In the genomic region with DNA sequence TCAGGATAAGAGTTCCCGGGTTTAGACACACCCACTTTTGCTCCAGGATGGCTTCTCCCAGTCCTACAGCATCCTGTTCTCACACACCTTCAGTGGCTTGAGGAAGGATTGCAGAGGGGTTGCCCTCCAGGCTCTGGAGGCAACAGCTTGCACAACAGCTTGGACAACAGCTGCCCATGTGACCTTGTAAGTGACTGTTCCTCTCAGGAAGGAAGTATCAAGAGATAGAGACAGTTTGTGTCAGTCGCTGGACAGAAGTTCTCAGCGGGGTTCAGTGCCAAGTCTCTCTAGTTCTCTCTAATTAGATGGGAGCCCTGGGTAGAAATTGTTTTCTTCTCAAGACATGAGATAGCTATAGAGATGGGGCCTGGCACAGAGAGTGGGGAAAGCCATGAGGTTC, we compare ENCODE assay signal across 30 mouse cellular contexts.
DNase-seq lines count a peak whose midpoint lies in the region; ATAC-seq and TF ChIP-seq lines count a peak whose summit lies in the region.
"Had no signal": no experiment of that assay in that cellular context is flagged by ENCODE, and none has a peak within 500 bp of the region (broad histone marks: within the 10 kb centered on the region; RNA-seq: fewer than 3 reads in every experiment).

No protein-coding gene starts in this region.

- no peaks in the 10 kb centered on the region for H3K9me3 ChIP-seq in hindbrain, embryonic 16.5 days (ENCODE audit: control insufficient read depth, low read length)
- H3K9me3 ChIP-seq: heart, embryonic 12.5 days; kidney, embryonic 15.5 days; liver, embryonic 12.5 days had no signal

- no peak overlapping the region for H3K4me2 ChIP-seq in hindbrain, embryonic 16.5 days (ENCODE audit: low read length)
- H3K4me2 ChIP-seq: heart, embryonic 12.5 days; hindbrain, embryonic 14.5 days; kidney, embryonic 15.5 days; liver, embryonic 12.5 days; midbrain, embryonic 11.5 days had no signal

- H3K9ac ChIP-seq in hindbrain, embryonic 16.5 days (ENCODE audit: low read depth, low read length) = no peak overlapping the region
- H3K9ac ChIP-seq: heart, embryonic 12.5 days; hindbrain, embryonic 14.5 days; kidney, embryonic 15.5 days; liver, embryonic 12.5 days had no signal

- peak; percentile 54 for DNase-seq in layer of hippocampus, adult 9-11 months
- DNase-seq in layer of hippocampus, adult 2 months (ENCODE audit: low spot score in 2 of 2) = no peak
- peak; percentile 77 for DNase-seq in 416B (ENCODE audit: low read depth)
- DNase-seq in adrenal gland, postnatal 14 days = peak; percentile 26
- peak; percentile 29 for DNase-seq in lung, postnatal 36 days
- DNase-seq in cerebellum, adult 18-20 months = no peak
- DNase-seq: cerebellum, adult 11 months; cerebellum, adult 9-11 months; gastrocnemius, adult 2 months; gastrocnemius, postnatal 36 days; kidney, adult 11 months; kidney, postnatal 25 days; layer of hippocampus, postnatal 36 days; right cerebral cortex, postnatal 25 days; spleen, adult 18-20 months; thymus, adult 2 months; thymus, postnatal 4 days had no signal

- H3K36me3 ChIP-seq in hindbrain, embryonic 16.5 days (ENCODE audit: control insufficient read depth, insufficient read depth, low read length) = no peaks in the 10 kb centered on the region
- H3K36me3 ChIP-seq: heart, embryonic 12.5 days; kidney, embryonic 15.5 days; liver, embryonic 12.5 days had no signal

- H3K27ac ChIP-seq in layer of hippocampus, adult 2 months = no peak overlapping the region
- no peak overlapping the region for H3K27ac ChIP-seq in hindbrain, embryonic 16.5 days (ENCODE audit: low read depth, low read length)
- H3K27ac ChIP-seq: gastrocnemius, adult 2 months; heart, adult 2 months; hindbrain, embryonic 14.5 days; kidney, embryonic 15.5 days; liver, embryonic 12.5 days; macrophage had no signal

- H3K27me3 ChIP-seq in hindbrain, embryonic 16.5 days (replicated peaks; ENCODE audit: control insufficient read depth, insufficient read depth, low read length) = no peaks in the 10 kb centered on the region

- peaks cover 5% of the 10 kb centered on the region for H3K4me1 ChIP-seq in hindbrain, embryonic 16.5 days (ENCODE audit: control insufficient read depth, insufficient read depth, low read depth, low read length)

- 82% methylated on average over 3 of the region's 3 CpGs for WGBS in hindbrain, embryonic 16.5 days

- no peak overlapping the region for H3K4me3 ChIP-seq in layer of hippocampus, adult 2 months
- no peak overlapping the region for H3K4me3 ChIP-seq in hindbrain, embryonic 16.5 days (ENCODE audit: low read length)
- H3K4me3 ChIP-seq: erythroblast, embryonic 14.5 days; gastrocnemius, adult 2 months; heart, adult 2 months; heart, embryonic 12.5 days; kidney, embryonic 15.5 days; liver, embryonic 12.5 days had no signal

- TF ChIP-seq CTCF in layer of hippocampus, adult 2 months (conservative IDR thresholded peaks at IDR 0.05) = no peak

- no peak for ATAC-seq in hindbrain, embryonic 16.5 days
- ATAC-seq: activated CD4-positive, CD25-positive, alpha-beta regulatory T cell, adult 4 months; forebrain, embryonic 16.5 days; inflammation-experienced regulatory T-cells, adult 6 months; liver, embryonic 12.5 days; midbrain, embryonic 16.5 days had no signal

Comparison
In these comparisons a context has a peak if more than half of its experiments do, and no peak if none do; other contexts are left out.
1. DNase-seq: peak in layer of hippocampus, adult 9-11 months (single experiment), 416B (single experiment), adrenal gland, postnatal 14 days (single experiment) and lung, postnatal 36 days (single experiment); none in layer of hippocampus, adult 2 months (0 of 2) and cerebellum, adult 18-20 months (0 of 2).